Mouse (Mus musculus) forebrain, embryonic 10.5 days (tissue): Measurements from ENCODE around the gene Katnal1. TPM values are rescaled to one million over a fixed set of nuclear protein-coding genes. Genes with fewer than 3 reads are reported as not detected.

Source experiments
- DNase-seq: peaks from one replicate; pipeline ENCODE4 v3.0.0-alpha.2; 2017; ENCODE audit warnings: low spot score; ENCODE audit errors: extremely low spot score
- H3K27ac ChIP-seq: fragments of 300-500 bp; sonication (generic); 2 replicates; pipeline ENCODE4 v1.5.1; 2016; ENCODE audit warnings: mild to moderate bottlenecking
- H3K27me3 ChIP-seq: fragments of 300-500 bp; sonication (generic); 2 replicates; pipeline ENCODE4 v1.6.1; 2016; ENCODE audit warnings: mild to moderate bottlenecking; ENCODE audit not compliant: poor library complexity, severe bottlenecking
- H3K36me3 ChIP-seq: fragments of 300-500 bp; sonication (generic); replicated peaks from 2 replicates; pipeline ENCODE4 v1.6.1; 2016; ENCODE audit warnings: mild to moderate bottlenecking, moderate library complexity
- H3K4me1 ChIP-seq: fragments of 300-500 bp; sonication (generic); 2 replicates; pipeline ENCODE4 v1.6.1; 2016
- H3K4me3 ChIP-seq: fragments of 300-500 bp; sonication (generic); 2 replicates; pipeline ENCODE4 v1.5.1; 2016; ENCODE audit warnings: mild to moderate bottlenecking, moderate library complexity
- H3K9me3 ChIP-seq: fragments of 300-500 bp; sonication (generic); 2 replicates; pipeline ENCODE4 v1.6.1; 2016; ENCODE audit warnings: mild to moderate bottlenecking, moderate library complexity
- WGBS: fragments of 180-500 bp; shearing (Covaris S2); methylation state at CpG from one replicate; pipeline ENCODE4 v1.1.7; 2016; 5-methylcytosine and 5-hydroxymethylcytosine counted together
- polyA plus RNA-seq: library from polyadenylated mRNA; unstranded; fragments of >200 nt; fragmentation: Nextera tagmentation; extraction: Ambion mirVana; gene quantifications from 2 replicates; pipeline ENCODE4 v1.2.1, GENCODE M21; 2016

The Katnal1 gene
- polyA plus RNA-seq, 1 experiment from 2014 or later, result 22.9 TPM

DNA sequence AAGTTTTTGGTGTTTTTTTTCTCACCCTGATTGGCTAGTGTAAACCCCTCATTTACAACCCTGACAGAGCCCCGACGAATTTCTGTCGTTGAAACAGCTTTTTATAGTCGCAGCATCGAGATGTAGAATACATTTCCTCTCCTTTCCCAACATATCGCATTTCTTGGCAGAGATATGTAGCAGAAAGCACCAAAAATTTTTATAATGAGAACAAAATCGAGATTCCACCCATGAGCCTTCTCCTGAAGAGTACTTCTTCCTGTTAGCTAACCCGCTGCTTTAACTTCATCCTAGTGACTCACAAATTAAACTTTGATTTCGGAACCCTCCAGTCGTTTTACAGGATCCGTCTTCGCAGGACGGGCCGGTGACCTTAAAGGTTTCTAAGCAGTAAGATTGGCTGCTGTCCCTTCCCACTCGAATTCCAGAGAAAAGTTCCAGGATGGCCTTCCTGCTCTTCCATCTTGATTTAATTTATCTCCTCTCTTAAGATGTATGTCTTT, 36.0 kb upstream of the Katnal1 start:
- H3K27ac ChIP-seq, result peak overlapping the region; percentile 54
- 78% methylated on average over 15 of the region's 15 CpGs for WGBS
- no peak overlapping the region for H3K4me3 ChIP-seq
- H3K36me3 ChIP-seq, result no peaks in the 10 kb centered on the region
- no peaks in the 10 kb centered on the region for H3K27me3 ChIP-seq
- no peak for DNase-seq
- H3K9me3 ChIP-seq, result no peaks in the 10 kb centered on the region
- peaks cover 29% of the 10 kb centered on the region for H3K4me1 ChIP-seq

DNA sequence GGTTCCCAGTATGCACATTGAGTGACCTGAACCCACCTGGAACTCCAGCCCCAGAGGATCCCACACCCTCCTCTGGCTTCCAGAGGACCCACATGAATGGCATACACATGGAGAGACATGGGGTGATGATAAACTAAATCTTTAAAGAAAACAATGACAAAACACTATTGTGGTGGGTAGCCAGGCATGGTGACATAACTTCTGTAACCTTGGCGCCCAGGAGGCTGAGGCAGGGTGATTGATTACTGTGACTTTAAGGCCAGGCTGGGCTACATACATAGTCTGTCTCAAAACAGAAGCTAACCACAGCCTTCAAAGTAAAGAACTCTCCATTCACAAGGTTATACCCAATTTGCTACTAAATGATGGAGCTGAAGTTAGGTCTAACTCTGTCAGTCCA, 35.1 kb upstream of the Katnal1 start:
- Histone ChIP-seq H3K4me1 (peaks cover 34% of the 10 kb centered on the region), H3K9me3 (no peaks in the 10 kb centered on the region), H3K27ac (no peak overlapping the region), H3K4me3 (no peak overlapping the region), H3K36me3 (no peaks in the 10 kb centered on the region), H3K27me3 (peaks cover 3% of the 10 kb centered on the region; the same call in 1 of the 2 replicates)
- DNase-seq, result no peak
- WGBS, result 86% methylated on average over 1 of the region's 1 CpGs

DNA sequence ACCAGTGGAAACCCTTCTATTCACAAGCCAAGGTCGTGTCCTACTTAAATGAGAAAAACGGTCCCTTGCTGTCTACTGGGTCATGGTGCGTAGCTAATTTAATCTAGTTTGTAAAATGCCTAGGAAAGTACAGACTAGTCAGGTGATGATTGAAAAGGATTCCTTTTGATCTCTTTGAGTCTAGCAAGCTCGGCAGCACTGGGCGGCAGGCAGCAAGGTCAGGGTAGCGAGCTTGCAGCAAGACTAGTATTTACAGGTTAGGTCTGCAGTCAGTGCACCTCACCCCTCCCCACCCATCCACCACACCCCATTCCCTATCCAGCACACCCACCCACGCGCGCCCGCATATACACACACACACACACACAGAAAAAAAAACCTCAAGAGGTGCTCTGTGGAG, 31.1 kb upstream of the Katnal1 start:
- Histone ChIP-seq H3K4me1 (peaks cover 29% of the 10 kb centered on the region), H3K4me3 (peak overlapping the region; percentile 59; the same call in 1 of the 2 replicates), H3K27ac (no peak overlapping the region), H3K36me3 (no peaks in the 10 kb centered on the region), H3K27me3 (peaks cover 14% of the 10 kb centered on the region; the same call in 1 of the 2 replicates), H3K9me3 (no peaks in the 10 kb centered on the region)
- 73% methylated on average over 10 of the region's 10 CpGs for WGBS
- DNase-seq, result no peak

DNA sequence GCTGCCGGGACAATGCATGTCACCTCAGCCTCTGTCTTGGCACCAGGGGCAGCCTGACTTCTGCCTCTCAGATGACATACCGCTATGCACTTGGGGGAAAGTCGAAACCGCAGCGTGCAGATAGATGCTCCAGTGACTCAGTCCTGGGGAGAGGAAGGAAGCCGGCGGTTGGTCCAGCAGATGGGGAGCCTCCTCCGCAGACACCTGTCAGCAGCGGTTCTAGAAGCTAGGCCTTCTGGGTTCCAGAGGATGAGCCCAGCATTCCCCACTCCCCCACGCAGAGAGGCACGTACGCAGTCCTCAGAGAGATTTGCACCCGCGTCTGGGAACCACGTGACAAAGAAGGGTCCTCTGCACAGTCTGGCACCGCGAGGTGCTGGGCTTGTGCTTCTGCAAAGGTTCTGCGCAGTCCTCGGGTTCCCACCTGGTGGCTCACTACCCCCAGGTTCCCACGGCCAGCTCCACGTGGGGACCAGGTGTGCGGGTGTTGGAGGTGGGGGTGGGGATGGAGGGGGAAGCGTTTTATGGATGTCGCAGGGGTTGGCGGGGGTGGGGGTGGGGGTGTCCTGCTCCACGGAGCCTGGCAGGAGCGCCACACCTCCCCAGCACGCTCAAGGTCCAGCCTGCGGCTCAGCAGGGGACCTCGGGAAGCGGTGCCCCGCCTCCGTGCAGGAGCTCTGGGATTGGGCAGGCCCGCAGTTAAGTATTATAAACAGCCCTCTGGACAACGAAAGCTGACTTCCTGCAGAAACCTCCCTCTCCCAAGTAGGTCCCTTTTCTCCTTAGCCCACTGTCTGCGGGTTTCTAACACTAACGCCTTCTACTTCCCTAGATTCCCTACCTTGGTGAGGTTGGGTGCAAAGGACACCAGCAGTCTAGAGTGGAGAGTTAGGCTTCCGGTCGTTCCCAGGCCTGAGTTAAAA, 30.2 kb upstream of the Katnal1 start:
- Histone ChIP-seq H3K27ac (peak overlapping the region; percentile 78), H3K4me1 (peaks cover 28% of the 10 kb centered on the region), H3K4me3 (peak overlapping the region; percentile 59), H3K9me3 (no peaks in the 10 kb centered on the region), H3K36me3 (no peaks in the 10 kb centered on the region), H3K27me3 (peaks cover 14% of the 10 kb centered on the region; the same call in 1 of the 2 replicates)
- 2% methylated on average over 39 of the region's 39 CpGs for WGBS
- no peak for DNase-seq

DNA sequence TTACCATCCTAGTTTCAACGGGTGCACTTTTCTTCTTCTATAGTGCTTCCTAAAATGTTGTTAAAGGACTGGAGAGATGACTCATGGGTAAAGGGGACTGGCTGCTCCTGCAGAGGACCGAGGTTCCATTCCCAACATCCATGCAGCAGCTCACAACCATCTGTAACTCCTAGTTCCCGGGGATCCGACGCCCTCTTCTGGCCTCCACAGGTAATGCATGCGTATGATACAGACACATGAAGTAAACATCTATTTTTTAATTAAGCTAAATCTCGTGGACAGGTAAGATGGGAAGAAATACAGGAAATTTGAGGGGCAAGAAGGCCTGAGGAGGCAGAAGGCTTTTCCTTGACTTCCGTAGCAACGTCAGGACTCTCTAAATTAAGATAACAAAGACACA, 29.2 kb upstream of the Katnal1 start:
- Histone ChIP-seq H3K36me3 (no peaks in the 10 kb centered on the region), H3K27me3 (peaks cover 14% of the 10 kb centered on the region; the same call in 1 of the 2 replicates), H3K27ac (no peak overlapping the region), H3K9me3 (no peaks in the 10 kb centered on the region; the same call in 1 of the 2 replicates), H3K4me3 (no peak overlapping the region), H3K4me1 (peaks cover 28% of the 10 kb centered on the region)
- 44% methylated on average over 9 of the region's 9 CpGs for WGBS
- DNase-seq, result no peak

DNA sequence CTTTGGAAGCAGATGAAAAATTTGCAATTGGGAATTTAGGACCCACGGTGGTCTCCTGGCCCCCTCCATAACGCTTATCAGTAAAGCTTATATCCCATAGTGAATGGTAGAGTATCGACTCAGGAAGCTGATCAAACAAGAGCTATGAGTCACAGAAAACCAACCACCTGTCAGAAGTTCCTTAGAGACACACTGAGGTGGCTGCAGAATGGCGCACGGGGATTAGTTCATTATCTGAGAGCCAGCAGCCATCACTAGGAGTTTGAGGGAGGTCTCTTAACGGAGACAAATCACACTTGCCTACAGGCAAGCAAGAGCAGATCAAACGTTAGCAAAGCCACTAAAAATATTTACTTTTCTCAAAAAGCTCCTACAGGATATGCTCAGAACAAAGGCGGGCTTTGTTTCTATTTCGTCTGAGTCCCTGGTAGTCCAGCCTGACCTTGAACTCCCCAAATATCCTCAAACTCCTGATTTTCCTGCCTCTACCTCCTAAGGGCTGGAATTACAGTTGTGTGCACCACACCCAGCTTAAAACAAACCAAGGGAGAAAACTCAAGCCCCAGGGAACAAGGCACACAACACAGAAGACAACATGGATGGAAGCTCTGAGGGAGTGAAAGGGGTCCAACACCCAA, 27.9 kb upstream of the Katnal1 start:
- H3K36me3 ChIP-seq, result no peaks in the 10 kb centered on the region
- H3K9me3 ChIP-seq, result no peaks in the 10 kb centered on the region; the same call in 1 of the 2 replicates
- DNase-seq, result no peak
- H3K4me1 ChIP-seq, result peaks cover 28% of the 10 kb centered on the region
- H3K27me3 ChIP-seq, result peaks cover 14% of the 10 kb centered on the region; the same call in 1 of the 2 replicates
- H3K4me3 ChIP-seq, result no peak overlapping the region
- 72% methylated on average over 9 of the region's 9 CpGs for WGBS
- no peak overlapping the region for H3K27ac ChIP-seq

DNA sequence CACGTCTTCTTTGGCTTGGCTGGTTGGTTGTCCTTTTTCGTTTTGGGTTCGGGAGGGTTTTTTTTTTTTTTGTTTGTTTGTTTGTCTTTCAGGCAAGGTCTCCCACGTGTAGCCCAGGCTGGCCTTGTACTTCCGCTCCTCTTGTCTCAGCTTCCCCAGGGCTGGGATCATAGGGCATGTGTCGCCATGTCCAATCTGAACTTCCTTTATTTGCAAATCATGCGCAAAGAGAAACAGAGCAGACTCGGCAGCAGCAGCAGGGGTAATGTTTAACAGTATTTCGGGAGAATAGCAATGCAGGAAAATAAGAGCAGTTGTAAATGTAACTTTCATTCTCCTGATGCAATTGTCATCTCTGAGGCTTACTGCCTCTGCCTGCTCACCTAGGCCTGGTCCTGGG, 27.0 kb upstream of the Katnal1 start:
- no peak for DNase-seq
- peaks cover 14% of the 10 kb centered on the region; the same call in 1 of the 2 replicates for H3K27me3 ChIP-seq
- H3K9me3 ChIP-seq, result no peaks in the 10 kb centered on the region; the same call in 1 of the 2 replicates
- 88% methylated on average over 9 of the region's 9 CpGs for WGBS
- H3K36me3 ChIP-seq, result no peaks in the 10 kb centered on the region
- H3K4me3 ChIP-seq, result no peak overlapping the region
- peaks cover 28% of the 10 kb centered on the region for H3K4me1 ChIP-seq
- H3K27ac ChIP-seq, result no peak overlapping the region

DNA sequence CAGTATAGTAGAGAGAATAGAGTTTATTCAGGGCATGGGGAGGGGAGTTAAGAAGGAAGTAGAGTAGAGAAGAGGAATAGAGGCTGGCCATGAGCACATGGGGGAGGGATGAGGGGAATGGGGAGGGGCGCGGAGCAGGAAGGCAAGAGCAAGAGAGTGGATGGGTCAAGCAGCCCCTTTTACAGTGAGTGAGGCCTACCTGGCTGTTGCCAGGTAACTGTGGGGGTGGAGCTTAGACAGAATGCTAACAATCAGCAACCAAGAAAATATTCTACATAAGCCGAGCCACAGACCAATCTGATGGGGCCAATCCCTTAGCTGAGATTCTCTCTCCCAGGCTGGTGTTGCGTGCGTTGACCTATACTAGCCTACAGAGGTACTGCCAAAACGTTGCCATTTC, 26.5 kb upstream of the Katnal1 start:
- H3K27ac ChIP-seq, result no peak overlapping the region
- 94% methylated on average over 6 of the region's 6 CpGs for WGBS
- H3K36me3 ChIP-seq, result no peaks in the 10 kb centered on the region
- no peak for DNase-seq
- H3K9me3 ChIP-seq, result no peaks in the 10 kb centered on the region; the same call in 1 of the 2 replicates
- peaks cover 14% of the 10 kb centered on the region; the same call in 1 of the 2 replicates for H3K27me3 ChIP-seq
- no peak overlapping the region for H3K4me3 ChIP-seq
- peaks cover 28% of the 10 kb centered on the region for H3K4me1 ChIP-seq

DNA sequence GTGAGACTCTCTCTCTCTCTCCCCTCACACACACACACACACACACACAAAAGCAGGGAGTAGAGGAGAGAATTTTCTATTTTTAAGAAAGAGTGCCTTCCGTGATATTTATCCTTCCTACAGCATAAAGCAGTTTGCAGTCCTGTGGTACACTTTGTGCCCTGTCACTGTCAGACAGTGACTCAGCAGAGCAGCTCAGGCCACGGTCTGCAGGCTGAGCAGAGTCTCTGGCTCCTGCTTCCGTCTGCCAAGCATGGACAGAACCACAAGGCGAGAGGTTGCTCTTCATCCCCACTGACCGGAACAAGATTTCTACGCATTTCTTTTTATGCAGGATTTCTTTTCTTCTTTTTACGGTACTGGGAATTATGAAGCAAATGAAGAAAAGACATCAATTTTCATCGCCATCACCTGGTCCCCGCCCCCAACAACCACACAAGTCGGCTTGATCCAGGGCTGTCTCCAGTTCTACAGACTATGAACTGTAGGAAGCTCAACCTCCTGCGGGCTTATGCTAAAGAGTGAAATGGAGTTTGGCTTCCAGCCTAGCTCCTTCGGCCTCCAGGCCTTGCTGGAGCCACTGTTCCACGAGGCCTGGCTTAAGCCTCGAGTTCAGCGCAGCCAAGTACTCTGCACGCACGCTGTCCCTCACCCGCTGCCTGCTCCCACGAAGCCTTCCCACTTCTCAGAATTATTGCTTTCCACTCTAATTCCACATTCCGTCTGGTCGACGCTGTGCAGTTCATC, 25.4 kb upstream of the Katnal1 start:
- no peak overlapping the region for H3K4me3 ChIP-seq
- no peaks in the 10 kb centered on the region for H3K36me3 ChIP-seq
- no peaks in the 10 kb centered on the region; the same call in 1 of the 2 replicates for H3K9me3 ChIP-seq
- WGBS, result 86% methylated on average over 22 of the region's 22 CpGs
- H3K27ac ChIP-seq, result no peak overlapping the region
- H3K4me1 ChIP-seq, result peaks cover 22% of the 10 kb centered on the region
- peaks cover 13% of the 10 kb centered on the region; the same call in 1 of the 2 replicates for H3K27me3 ChIP-seq
- DNase-seq, result no peak

DNA sequence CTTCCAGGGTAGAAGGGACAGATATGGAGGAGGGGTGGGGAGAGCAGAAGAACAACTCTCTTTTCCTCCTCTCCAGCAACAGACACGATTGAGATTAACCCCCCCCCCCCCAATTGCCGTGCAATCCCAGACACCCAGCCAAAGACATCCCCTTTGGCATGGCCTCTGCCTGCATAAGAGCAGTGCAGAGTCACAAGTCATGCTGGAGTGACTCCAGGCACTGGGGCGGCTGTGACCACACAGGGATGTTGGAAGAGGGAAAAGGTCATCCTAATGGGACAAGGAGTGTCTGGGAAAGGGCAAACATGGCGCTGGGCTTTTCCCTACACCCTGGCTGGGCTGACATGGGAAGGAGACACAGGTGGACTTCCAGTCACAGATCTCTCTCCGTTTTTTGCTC, 24.0 kb upstream of the Katnal1 start:
- no peak overlapping the region for H3K4me3 ChIP-seq
- H3K36me3 ChIP-seq, result no peaks in the 10 kb centered on the region
- no peaks in the 10 kb centered on the region; the same call in 1 of the 2 replicates for H3K9me3 ChIP-seq
- H3K27me3 ChIP-seq, result no peaks in the 10 kb centered on the region
- no peak overlapping the region for H3K27ac ChIP-seq
- DNase-seq, result no peak
- 88% methylated on average over 5 of the region's 5 CpGs for WGBS
- peaks cover 11% of the 10 kb centered on the region; the same call in 1 of the 2 replicates for H3K4me1 ChIP-seq

DNA sequence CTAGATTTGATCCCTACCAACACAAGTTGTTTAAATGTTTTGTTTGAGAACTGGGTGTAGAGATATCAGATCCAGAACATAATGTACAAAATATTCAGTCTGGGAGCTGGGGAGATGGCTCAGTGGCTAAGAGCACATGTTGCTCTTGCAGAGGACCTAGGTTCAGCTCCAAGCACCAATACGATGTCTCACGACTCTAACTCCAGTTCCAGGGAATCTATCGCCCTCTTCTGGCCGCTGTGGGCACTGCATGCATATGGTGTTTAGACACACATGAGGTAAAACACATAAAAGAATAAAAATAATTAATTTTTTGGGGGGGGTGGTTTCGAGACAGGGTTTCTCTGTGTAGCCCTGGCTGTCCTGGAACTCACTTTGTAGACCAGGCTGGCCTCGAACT, 23.3 kb upstream of the Katnal1 start:
- no peak for DNase-seq
- WGBS, result 53% methylated on average over 6 of the region's 6 CpGs

DNA sequence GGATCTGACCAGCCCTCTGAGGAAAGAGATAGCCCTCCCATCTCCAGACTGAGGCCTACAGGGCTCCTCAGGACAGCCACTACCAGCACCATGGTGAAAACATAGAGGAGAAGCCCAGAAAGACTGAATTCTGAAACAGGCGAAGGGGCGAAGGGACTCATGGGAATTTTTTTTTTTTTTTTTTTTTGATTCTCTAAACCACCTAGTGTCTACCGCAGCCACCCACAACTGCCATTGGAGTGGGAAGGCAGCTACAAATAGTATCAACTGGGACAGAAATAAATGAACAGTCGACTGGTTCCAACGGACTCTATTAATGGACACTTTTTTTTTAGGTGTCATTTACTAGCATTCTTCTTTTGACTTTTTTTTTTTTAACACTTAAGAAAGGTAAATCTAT, 22.2 kb upstream of the Katnal1 start:
- 92% methylated on average over 5 of the region's 5 CpGs for WGBS
- Histone ChIP-seq H3K36me3 (no peaks in the 10 kb centered on the region), H3K9me3 (no peaks in the 10 kb centered on the region; the same call in 1 of the 2 replicates), H3K27me3 (no peaks in the 10 kb centered on the region), H3K4me3 (no peak overlapping the region), H3K4me1 (peaks cover 4% of the 10 kb centered on the region; the same call in 1 of the 2 replicates), H3K27ac (no peak overlapping the region)
- no peak for DNase-seq

More for the DNA sequence above, 23.3 kb upstream of the Katnal1 start:
- Histone ChIP-seq H3K4me3 (no peak overlapping the region), H3K9me3 (no peaks in the 10 kb centered on the region; the same call in 1 of the 2 replicates), H3K4me1 (peaks cover 11% of the 10 kb centered on the region; the same call in 1 of the 2 replicates), H3K27ac (no peak overlapping the region), H3K27me3 (no peaks in the 10 kb centered on the region), H3K36me3 (no peaks in the 10 kb centered on the region)
